Mouse (Mus musculus): Measurements from ENCODE around the gene Gm27029. TPM values are rescaled to one million over a fixed set of nuclear protein-coding genes. Genes with fewer than 3 reads are reported as not detected.
"Not testable (repeated sequence)": the region's sequence is repeated elsewhere in the genome, so short reads cannot be mapped to it uniquely, and the experiment has no call there.

The Gm27029 gene
- polyA plus RNA-seq, 1 experiment from 2014 or later = 1.5 TPM

DNA sequence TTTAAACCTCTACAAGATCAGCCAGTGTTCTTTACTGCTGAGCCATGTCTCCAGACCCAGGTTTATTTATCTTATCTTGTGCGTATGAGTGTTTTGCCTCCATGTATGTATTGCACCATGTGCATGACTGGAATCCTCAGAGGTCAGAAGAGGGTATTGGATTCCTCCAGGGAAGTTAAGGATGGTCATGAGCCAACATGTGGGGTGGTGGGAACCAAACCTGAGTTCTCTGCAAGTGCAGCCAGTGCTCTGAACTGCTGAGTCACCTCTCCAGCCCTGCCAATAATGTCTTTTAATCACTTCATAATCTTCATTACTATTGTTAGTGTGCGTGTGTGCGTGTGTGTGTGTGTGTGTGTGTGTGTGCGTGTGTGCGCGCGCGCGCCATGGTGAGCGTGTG lies 26.9 kb upstream of the Gm27029 start:
- Histone ChIP-seq H3K9ac (replicated peaks) (no peak overlapping the region), H3K9me3 (ENCODE audit: low read length) (no peaks in the 10 kb centered on the region), H3K4me2 (ENCODE audit: low read depth, low read length) (no peak overlapping the region), H3K27ac (ENCODE audit: low read depth) (no peak overlapping the region), H3K4me3 (ENCODE audit: low read depth, low read length) (no peak overlapping the region), H3K4me1 (ENCODE audit: insufficient read depth) (peaks cover 27% of the 10 kb centered on the region), H3K36me3 (replicated peaks; ENCODE audit: insufficient read depth, low read length) (peaks cover 4% of the 10 kb centered on the region; the same call in 1 of the 2 replicates), H3K27me3 (ENCODE audit: insufficient read depth, low read length) (no peaks in the 10 kb centered on the region)
- no peak for ATAC-seq
- 82% methylated on average over 10 of the region's 10 CpGs for WGBS (ENCODE audit: insufficient replicate concordance)
- TF ChIP-seq CTCF (IDR thresholded peaks at IDR 0.05; ENCODE audit: low read depth) (no peak), EP300 (IDR thresholded peaks at IDR 0.05; ENCODE audit: low read depth) (no peak)
- no peak for DNase-seq

DNA sequence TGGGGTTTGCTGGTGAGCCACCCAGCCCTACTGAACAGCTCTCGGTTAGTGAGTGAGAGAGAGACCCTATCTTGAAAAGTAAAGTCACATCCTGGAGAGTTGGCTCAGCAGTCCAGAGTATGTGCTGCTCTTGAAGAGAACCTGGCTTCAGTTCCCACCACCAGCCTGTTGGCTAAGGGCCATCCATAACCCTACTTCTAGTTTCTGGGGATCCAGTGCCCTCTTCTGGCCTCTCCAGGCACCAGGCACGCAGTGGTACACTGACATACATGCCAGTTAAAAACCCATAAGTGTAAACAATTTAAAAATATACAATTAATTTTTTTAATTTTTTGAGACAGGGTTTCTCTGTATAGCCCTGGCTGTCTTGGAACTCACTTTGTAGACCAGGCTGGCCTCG lies 25.8 kb upstream of the Gm27029 start:
- no peak for DNase-seq
- peak; percentile 51 for TF ChIP-seq CTCF (IDR thresholded peaks at IDR 0.05; ENCODE audit: low read depth)
- TF ChIP-seq EP300 (IDR thresholded peaks at IDR 0.05; ENCODE audit: low read depth) = no peak
- no peak overlapping the region for H3K27ac ChIP-seq (ENCODE audit: low read depth)
- H3K4me1 ChIP-seq (ENCODE audit: insufficient read depth) = peaks cover 27% of the 10 kb centered on the region
- peak overlapping the region; percentile 79; the same call in 1 of the 2 replicates for H3K4me2 ChIP-seq (ENCODE audit: low read depth, low read length)
- peak overlapping the region; percentile 28; the same call in 1 of the 2 replicates for H3K9ac ChIP-seq (replicated peaks)
- H3K36me3 ChIP-seq (replicated peaks; ENCODE audit: insufficient read depth, low read length) = peaks cover 2% of the 10 kb centered on the region; the same call in 1 of the 2 replicates
- WGBS (ENCODE audit: insufficient replicate concordance) = 88% methylated on average over 3 of the region's 3 CpGs
- H3K4me3 ChIP-seq (ENCODE audit: low read depth, low read length) = no peak overlapping the region
- no peaks in the 10 kb centered on the region for H3K9me3 ChIP-seq (ENCODE audit: low read length)
- no peaks in the 10 kb centered on the region for H3K27me3 ChIP-seq (ENCODE audit: insufficient read depth, low read length)
- no peak for ATAC-seq

DNA sequence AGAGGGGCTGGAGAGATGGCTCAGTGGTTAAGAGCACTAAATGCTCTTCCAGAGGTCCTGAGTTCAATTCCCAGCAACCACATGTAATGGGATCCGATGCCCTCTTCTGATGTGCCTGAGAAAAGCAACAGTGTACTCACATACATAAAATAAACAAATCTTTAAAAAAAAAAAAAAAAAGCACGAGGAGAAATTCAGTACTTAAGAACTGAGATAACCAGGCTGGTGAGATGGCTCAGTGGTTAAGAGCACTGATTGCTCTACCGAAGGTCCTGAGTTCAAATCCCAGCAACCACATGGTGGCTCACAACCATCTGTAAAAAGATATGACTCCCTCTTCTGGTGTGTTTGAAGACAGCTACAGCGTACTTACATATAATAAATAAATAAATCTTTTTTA lies 25.0 kb upstream of the Gm27029 start:
- not testable (repeated sequence) for H3K9me3 ChIP-seq (ENCODE audit: low read length); H3K36me3 ChIP-seq (replicated peaks; ENCODE audit: insufficient read depth, low read length); DNase-seq; ATAC-seq; H3K27me3 ChIP-seq (ENCODE audit: insufficient read depth, low read length)
- Histone ChIP-seq H3K4me3 (ENCODE audit: low read depth, low read length) (peak overlapping the region; percentile 84), H3K9ac (replicated peaks) (peak overlapping the region; percentile 82), H3K27ac (ENCODE audit: low read depth) (peak overlapping the region; percentile 94; the same call in 1 of the 2 replicates), H3K4me2 (ENCODE audit: low read depth, low read length) (peak overlapping the region; percentile 79), H3K4me1 (ENCODE audit: insufficient read depth) (peaks cover 31% of the 10 kb centered on the region)
- 69% methylated on average over 4 of the region's 4 CpGs for WGBS (ENCODE audit: insufficient replicate concordance)

DNA sequence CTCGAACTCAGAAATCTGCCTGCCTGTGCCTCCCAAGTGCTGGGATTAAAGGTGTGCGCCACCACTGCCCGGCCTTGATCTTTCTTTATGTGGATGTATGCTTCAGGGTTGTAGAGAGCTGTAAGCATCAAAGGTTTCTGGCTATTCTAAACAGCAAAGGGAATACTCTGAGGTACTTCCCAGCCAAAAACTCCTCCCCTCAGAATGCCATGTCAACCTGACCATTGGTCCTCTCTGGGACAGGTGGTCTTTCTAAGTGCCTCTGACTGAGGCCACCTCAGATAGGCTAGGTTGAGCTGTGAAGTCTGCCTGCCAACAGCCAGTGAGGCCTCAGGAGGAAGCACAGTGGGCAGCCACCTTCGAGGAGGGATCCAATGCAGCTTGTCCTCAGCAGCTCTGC lies 24.3 kb upstream of the Gm27029 start:
- H3K27me3 ChIP-seq (ENCODE audit: insufficient read depth, low read length) = no peaks in the 10 kb centered on the region
- no peak for TF ChIP-seq EP300 (IDR thresholded peaks at IDR 0.05; ENCODE audit: low read depth)
- WGBS (ENCODE audit: insufficient replicate concordance) = 29% methylated on average over 4 of the region's 4 CpGs

GRCm38 (mm10) chr11:101448274-101448746 lies 23.7 kb upstream of the Gm27029 start, which contains the start of gene Ifi35:
Gene Ifi35, plus strand, starts transcription at chr11:101448407.
- Histone ChIP-seq H3K36me3 (replicated peaks; ENCODE audit: insufficient read depth, low read length) (peaks cover 21% of the 10 kb centered on the region), H3K9ac (replicated peaks) (peak within 1 kb of the TSS; percentile 82), H3K4me1 (ENCODE audit: insufficient read depth) (peaks cover 37% of the 10 kb centered on the region), H3K4me3 (ENCODE audit: low read depth, low read length) (peak within 1 kb of the TSS; percentile 84), H3K4me2 (ENCODE audit: low read depth, low read length) (peak within 1 kb of the TSS; percentile 79), H3K9me3 (ENCODE audit: low read length) (no peaks in the 10 kb centered on the region), H3K27ac (ENCODE audit: low read depth) (peak within 1 kb of the TSS; percentile 94), H3K27me3 (ENCODE audit: insufficient read depth, low read length) (no peaks in the 10 kb centered on the region)
- TF ChIP-seq EP300 (IDR thresholded peaks at IDR 0.05; ENCODE audit: low read depth) (peak; percentile 61), CTCF (IDR thresholded peaks at IDR 0.05; ENCODE audit: low read depth) (no peak)
- WGBS (ENCODE audit: insufficient replicate concordance) = 2% methylated on average over 10 of the region's 10 CpGs
- DNase-seq (peak; percentile 88), ATAC-seq (peak; percentile 84)

More for the DNA sequence above, 24.3 kb upstream of the Gm27029 start:
- Histone ChIP-seq H3K4me1 (ENCODE audit: insufficient read depth) (peaks cover 31% of the 10 kb centered on the region), H3K9ac (replicated peaks) (peak overlapping the region; percentile 82), H3K4me2 (ENCODE audit: low read depth, low read length) (peak overlapping the region; percentile 79), H3K9me3 (ENCODE audit: low read length) (no peaks in the 10 kb centered on the region), H3K36me3 (replicated peaks; ENCODE audit: insufficient read depth, low read length) (peaks cover 15% of the 10 kb centered on the region), H3K27ac (ENCODE audit: low read depth) (peak overlapping the region; percentile 94), H3K4me3 (ENCODE audit: low read depth, low read length) (peak overlapping the region; percentile 84)
- ATAC-seq (peak; percentile 59), DNase-seq (no peak)

DNA sequence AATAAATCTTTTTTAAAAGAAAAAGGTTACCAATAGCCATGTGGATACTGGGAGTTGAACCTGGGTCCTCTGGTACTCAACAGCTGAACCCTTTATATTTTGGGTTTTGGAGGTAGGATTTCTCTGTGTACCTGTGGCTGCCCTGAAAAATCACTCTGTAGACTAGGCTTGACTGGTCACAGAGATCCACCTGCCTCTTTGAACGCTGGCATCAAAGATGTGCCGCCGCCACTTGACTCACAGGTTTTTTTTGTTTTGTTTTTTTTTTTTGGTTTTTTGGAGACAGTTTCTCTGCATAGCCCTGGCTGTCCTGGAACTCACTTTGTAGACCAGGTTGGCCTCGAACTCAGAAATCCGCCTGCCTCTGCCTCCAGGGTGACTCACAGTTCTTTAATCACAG lies 23.2 kb upstream of the Gm27029 start:
- Histone ChIP-seq H3K9ac (replicated peaks) (no peak overlapping the region), H3K36me3 (replicated peaks; ENCODE audit: insufficient read depth, low read length) (peaks cover 22% of the 10 kb centered on the region), H3K27ac (ENCODE audit: low read depth) (peak overlapping the region; percentile 94), H3K4me3 (ENCODE audit: low read depth, low read length) (peak overlapping the region; percentile 84), H3K27me3 (ENCODE audit: insufficient read depth, low read length) (no peaks in the 10 kb centered on the region), H3K9me3 (ENCODE audit: low read length) (no peaks in the 10 kb centered on the region), H3K4me2 (ENCODE audit: low read depth, low read length) (peak overlapping the region; percentile 79), H3K4me1 (ENCODE audit: insufficient read depth) (peaks cover 39% of the 10 kb centered on the region)
- 84% methylated on average over 5 of the region's 5 CpGs for WGBS (ENCODE audit: insufficient replicate concordance)
- DNase-seq = no peak
- TF ChIP-seq EP300 (IDR thresholded peaks at IDR 0.05; ENCODE audit: low read depth) (no peak), CTCF (IDR thresholded peaks at IDR 0.05; ENCODE audit: low read depth) (no peak)
- no peak for ATAC-seq

GRCm38 (mm10) chr11:101446860-101447259 lies 22.3 kb upstream of the Gm27029 start:
- DNase-seq; H3K27ac ChIP-seq (ENCODE audit: low read depth); H3K9ac ChIP-seq (replicated peaks); H3K4me2 ChIP-seq (ENCODE audit: low read depth, low read length); H3K9me3 ChIP-seq (ENCODE audit: low read length); ATAC-seq; H3K4me3 ChIP-seq (ENCODE audit: low read depth, low read length); H3K27me3 ChIP-seq (ENCODE audit: insufficient read depth, low read length): not testable (repeated sequence)
- peaks cover 33% of the 10 kb centered on the region for H3K4me1 ChIP-seq (ENCODE audit: insufficient read depth)
- WGBS (ENCODE audit: insufficient replicate concordance) = 86% methylated on average over 8 of the region's 8 CpGs
- peaks cover 22% of the 10 kb centered on the region for H3K36me3 ChIP-seq (replicated peaks; ENCODE audit: insufficient read depth, low read length)
